Mouse (Mus musculus) stomach, embryonic 14.5 days (tissue): ENCODE results near the gene Wdr1. TPM values are rescaled to one million over a fixed set of nuclear protein-coding genes. Genes with fewer than 3 reads are reported as not detected.
"Not testable (repeated sequence)": the region's sequence is repeated elsewhere in the genome, so short reads cannot be mapped to it uniquely, and the experiment has no call there.

ENCODE experiments used
- ATAC-seq: fragments of 200-750 bp; cut with Nextera tagmentation; 2 replicates; pipeline ENCODE4 v1.8.0; 2017; ENCODE audit warnings: low read depth, moderate TSS enrichment; ENCODE audit not compliant: insufficient number of reproducible peaks, insufficient read depth, low FRiP score
- H3K27ac ChIP-seq: fragments of 300-500 bp; sonication (generic); 2 replicates; pipeline ENCODE4 v1.5.1; 2014; ENCODE audit warnings: mild to moderate bottlenecking, low read length, moderate library complexity, mixed read lengths
- H3K27me3 ChIP-seq: fragments of 300-500 bp; sonication (generic); 2 replicates; pipeline ENCODE4 v1.6.1; 2014; ENCODE audit warnings: low read length, control low read depth, mixed read lengths; ENCODE audit not compliant: control insufficient read depth, insufficient read depth
- H3K36me3 ChIP-seq: fragments of 300-500 bp; sonication (generic); 2 replicates; pipeline ENCODE4 v1.6.1; 2014; ENCODE audit warnings: mild to moderate bottlenecking, control low read depth, low read length, moderate library complexity, mixed read lengths; ENCODE audit not compliant: control insufficient read depth, insufficient read depth
- H3K4me1 ChIP-seq: fragments of 300-500 bp; sonication (generic); 2 replicates; pipeline ENCODE4 v1.6.1; 2014; ENCODE audit warnings: low read length, control low read depth, mixed read lengths; ENCODE audit not compliant: control insufficient read depth, insufficient read depth
- H3K4me2 ChIP-seq: fragments of 300-500 bp; sonication (generic); replicated peaks from 2 replicates; pipeline ENCODE4 v1.6.1; 2014; ENCODE audit warnings: low read depth, low read length, control low read depth
- H3K4me3 ChIP-seq: fragments of 300-500 bp; sonication (generic); 2 replicates; pipeline ENCODE4 v1.5.1; 2014; ENCODE audit warnings: low read depth, low read length, control low read depth
- H3K9ac ChIP-seq: fragments of 300-500 bp; sonication (generic); replicated peaks from 2 replicates; pipeline ENCODE4 v1.6.1; 2014; ENCODE audit warnings: low read depth, mild to moderate bottlenecking, control low read depth, low read length, moderate library complexity, mixed read lengths
- H3K9me3 ChIP-seq: fragments of 300-500 bp; sonication (generic); 2 replicates; pipeline ENCODE4 v1.6.1; 2016; ENCODE audit warnings: low read depth, low read length, control low read depth; ENCODE audit not compliant: control insufficient read depth
- WGBS: fragments of 180-500 bp; shearing (Covaris S2); extraction: QIAGEN DNeasy Blood & Tissue Kit; methylation state at CpG from one replicate; pipeline ENCODE4 v1.1.7; 2014; 5-methylcytosine and 5-hydroxymethylcytosine counted together
- polyA plus RNA-seq: library from polyadenylated mRNA; unstranded; fragments of >200 nt; fragmentation: Nextera tagmentation; extraction: Ambion mirVana; gene quantifications from 2 replicates; pipeline ENCODE4 v1.2.1, GENCODE M21; 2014

Wdr1 gene
- polyA plus RNA-seq, 1 experiment from 2014 or later = 252 TPM

DNA sequence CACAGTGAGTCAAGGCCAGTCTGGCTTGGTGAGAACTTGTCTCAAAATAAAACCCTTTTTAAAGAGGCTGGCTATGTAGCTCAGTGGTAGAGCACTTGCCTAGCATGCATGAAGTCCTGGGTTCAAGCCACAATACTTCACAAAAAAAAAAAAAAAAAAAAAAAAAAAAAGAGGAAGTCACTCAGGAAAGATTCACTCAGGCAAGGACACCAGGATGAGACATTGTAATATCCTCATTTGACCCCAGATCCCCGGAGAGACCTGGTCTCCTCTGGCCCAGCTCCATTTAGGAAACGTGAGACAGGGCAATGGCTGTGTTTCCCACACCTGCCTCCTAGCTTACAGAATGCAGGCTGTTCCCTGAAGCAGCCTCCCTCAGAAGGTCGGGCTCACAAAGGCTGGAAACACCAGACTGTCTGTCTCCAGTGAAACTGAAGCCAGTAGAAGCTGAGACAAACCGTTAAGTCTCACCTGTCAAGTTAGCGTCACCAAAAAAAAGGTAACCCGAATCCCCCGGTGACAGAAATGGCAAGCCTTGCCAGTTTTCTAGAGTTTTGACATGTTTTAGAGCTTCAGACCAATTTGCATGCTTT, 79.4 kb downstream of the Wdr1 start:
- no peak overlapping the region for H3K4me2 ChIP-seq
- H3K4me1 ChIP-seq = 0 out of 2 replicates have a peak, but pooled peaks cover 6% of the 10 kb centered on the region
- H3K27ac ChIP-seq = no peak overlapping the region
- no peak overlapping the region for H3K9ac ChIP-seq
- no peak overlapping the region for H3K4me3 ChIP-seq
- no peaks in the 10 kb centered on the region for H3K27me3 ChIP-seq
- H3K9me3 ChIP-seq = no peaks in the 10 kb centered on the region
- 62% methylated on average over 7 of the region's 7 CpGs for WGBS
- H3K36me3 ChIP-seq = no peaks in the 10 kb centered on the region
- ATAC-seq = no peak

- Histone ChIP-seq H3K4me1 (0 out of 2 replicates have a peak, but pooled peaks cover 6% of the 10 kb centered on the region), H3K9ac (no peak overlapping the region), H3K27ac (peak overlapping the region; percentile 66; the same call in 1 of the 2 replicates), H3K4me3 (no peak overlapping the region), H3K9me3 (no peaks in the 10 kb centered on the region), H3K36me3 (no peaks in the 10 kb centered on the region), H3K4me2 (no peak overlapping the region), H3K27me3 (no peaks in the 10 kb centered on the region)
- WGBS = 80% methylated on average over 10 of the region's 10 CpGs
- ATAC-seq = no peak
These were observed 82.0 kb downstream of the Wdr1 start for GRCm38 (mm10) chr5:38480822-38481707.

DNA sequence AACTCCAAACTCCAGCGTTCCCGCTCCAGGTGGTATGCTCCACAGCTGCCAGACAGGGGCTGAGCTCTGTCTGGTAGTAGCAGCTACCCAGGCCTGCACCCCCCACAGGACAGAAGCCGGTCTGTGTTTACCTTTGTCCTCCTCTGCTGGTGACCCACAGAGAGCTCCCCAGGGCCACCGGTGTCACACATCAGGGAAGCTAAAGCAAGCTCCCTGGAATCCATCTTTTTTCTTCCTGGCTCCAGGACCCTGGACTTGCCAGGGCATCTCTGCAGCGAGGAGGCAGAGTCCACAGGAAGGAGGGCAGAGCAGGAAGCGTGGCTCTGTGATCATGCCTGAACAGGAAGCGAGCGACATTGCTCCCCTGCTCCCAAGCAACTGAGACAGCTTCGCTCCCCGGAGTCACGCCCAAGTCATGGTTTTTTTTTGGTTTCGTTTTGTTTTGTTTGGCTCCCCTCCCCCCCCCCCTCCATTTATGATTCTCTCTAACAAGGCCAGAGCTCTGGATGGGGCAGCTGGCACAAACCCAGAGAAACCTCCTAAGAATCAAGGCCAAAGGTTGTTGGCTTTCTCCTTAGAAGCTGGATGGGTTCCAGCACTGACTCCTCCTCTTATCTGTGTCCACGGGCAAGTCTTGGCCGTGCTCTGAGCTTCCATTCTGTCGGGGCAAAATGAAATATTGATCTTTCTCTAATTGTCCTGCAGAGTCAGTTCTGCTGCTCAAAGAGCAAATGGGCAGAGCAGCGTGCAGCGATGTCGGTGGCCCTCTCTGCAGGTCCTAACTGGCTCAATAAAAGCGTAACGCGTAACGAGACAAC, 82.9 kb downstream of the Wdr1 start:
- no peaks in the 10 kb centered on the region for H3K9me3 ChIP-seq
- peak overlapping the region; percentile 66; the same call in 1 of the 2 replicates for H3K27ac ChIP-seq
- 14% methylated on average over 22 of the region's 22 CpGs for whole genome bisulfite sequencing
- 0 out of 2 replicates have a peak, but pooled peaks cover 6% of the 10 kb centered on the region for H3K4me1 ChIP-seq
- peak; percentile 69 for ATAC-seq
- no peaks in the 10 kb centered on the region for H3K27me3 ChIP-seq
- peak overlapping the region; percentile 60 for H3K4me2 ChIP-seq
- no peaks in the 10 kb centered on the region for H3K36me3 ChIP-seq
- H3K9ac ChIP-seq = peak overlapping the region; percentile 14; the same call in 1 of the 2 replicates
- peak overlapping the region; percentile 32 for H3K4me3 ChIP-seq

GRCm38 (mm10) chr5:38479545-38479907, 83.5 kb downstream of the Wdr1 start:
- H3K36me3 ChIP-seq, ATAC-seq, H3K9ac ChIP-seq, H3K27me3 ChIP-seq, H3K4me1 ChIP-seq, H3K9me3 ChIP-seq: not testable (repeated sequence)
- Histone ChIP-seq H3K4me3 (peak overlapping the region; percentile 32), H3K4me2 (peak overlapping the region; percentile 60), H3K27ac (peak overlapping the region; percentile 66; the same call in 1 of the 2 replicates)

- Histone ChIP-seq H3K4me3 (no peak overlapping the region), H3K27ac (no peak overlapping the region), H3K27me3 (no peaks in the 10 kb centered on the region), H3K9me3 (no peaks in the 10 kb centered on the region), H3K9ac (no peak overlapping the region), H3K4me2 (no peak overlapping the region), H3K4me1 (0 out of 2 replicates have a peak, but pooled peaks cover 6% of the 10 kb centered on the region), H3K36me3 (no peaks in the 10 kb centered on the region)
- no peak for ATAC-seq
- 41% methylated on average over 4 of the region's 4 CpGs for WGBS
These were observed 84.0 kb downstream of the Wdr1 start for GRCm38 (mm10) chr5:38479027-38479426.

GRCm38 (mm10) chr5:38477731-38478445, 85.1 kb downstream of the Wdr1 start:
- H3K27me3 ChIP-seq = no peaks in the 10 kb centered on the region
- no peak overlapping the region for H3K27ac ChIP-seq
- H3K36me3 ChIP-seq = no peaks in the 10 kb centered on the region
- no peak overlapping the region for H3K9ac ChIP-seq
- H3K4me3 ChIP-seq = no peak overlapping the region
- H3K9me3 ChIP-seq = no peaks in the 10 kb centered on the region
- no peak for ATAC-seq
- H3K4me1 ChIP-seq = 0 out of 2 replicates have a peak, but pooled peaks cover 6% of the 10 kb centered on the region
- H3K4me2 ChIP-seq = no peak overlapping the region
- WGBS = 78% methylated on average over 7 of the region's 7 CpGs

DNA sequence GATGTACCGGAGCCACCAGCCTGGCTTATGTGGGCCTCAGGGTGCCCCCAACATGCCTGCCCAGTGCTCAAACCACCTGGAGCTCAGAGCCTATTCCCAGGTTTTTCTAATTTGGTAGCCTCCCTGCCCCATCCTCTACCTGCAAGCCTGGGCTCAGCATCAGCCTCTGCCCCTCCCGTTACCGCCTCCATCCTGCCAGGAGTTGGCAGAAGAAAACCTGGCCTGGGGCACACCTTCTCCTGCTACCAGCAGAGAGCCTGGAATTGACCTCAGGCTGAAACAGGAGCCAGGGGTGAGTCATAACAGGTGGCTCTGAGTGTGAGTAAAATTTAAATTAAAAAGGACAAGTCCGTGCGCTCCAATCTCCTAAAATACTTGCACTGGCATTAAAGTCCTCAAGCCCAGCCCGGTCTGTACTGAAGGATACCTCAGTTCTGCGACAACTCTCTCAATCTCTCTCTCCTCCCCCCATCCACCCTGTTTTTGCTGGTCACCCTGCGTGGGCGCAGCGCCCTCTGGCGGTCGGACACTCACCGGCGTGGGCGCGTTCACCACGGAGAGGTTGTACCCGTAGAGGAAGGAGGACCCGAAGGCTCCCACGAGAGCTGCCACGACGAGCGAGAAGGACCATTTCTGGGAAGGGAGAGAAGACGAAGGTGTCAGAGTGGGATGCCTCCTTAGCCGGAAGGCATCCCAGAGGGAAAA, 86.0 kb downstream of the Wdr1 start:
- Histone ChIP-seq H3K36me3 (no peaks in the 10 kb centered on the region), H3K9ac (no peak overlapping the region), H3K4me3 (no peak overlapping the region), H3K4me1 (0 out of 2 replicates have a peak, but pooled peaks cover 6% of the 10 kb centered on the region), H3K27me3 (no peaks in the 10 kb centered on the region), H3K4me2 (no peak overlapping the region), H3K9me3 (no peaks in the 10 kb centered on the region), H3K27ac (no peak overlapping the region)
- ATAC-seq = 0 out of 2 replicates have a peak, but pooled peaks have one; percentile 16
- WGBS = 86% methylated on average over 25 of the region's 25 CpGs
